Mouse (Mus musculus) left cerebral cortex, postnatal 25 days (tissue): Measurements from ENCODE around the gene Gcnt3. TPM values are rescaled to one million over a fixed set of nuclear protein-coding genes. Genes with fewer than 3 reads are reported as not detected.
"Not testable (repeated sequence)": the region's sequence is repeated elsewhere in the genome, so short reads cannot be mapped to it uniquely, and the experiment has no call there.

ENCODE experiments used
- DNase-seq, 2 experiments: peaks; one replicate each; pipeline ENCODE4 v3.0.0; 2022; ENCODE audit warnings: low spot score in 2 of 2, mixed read lengths in 1 of 2
- intact Hi-C: fragments of 180-260 bp; cut with DNase I; formaldehyde crosslinking; loops from one replicate; pipeline ENCODE4 v1.15.1; 2025
- total RNA-seq, 2 experiments: library from RNA; stranded (reverse); gene quantifications; 2 replicates each; pipeline ENCODE4 v1.2.3; 2021

Gcnt3 gene
- total RNA-seq, 2 experiments from 2014 or later, result not detected

- intact Hi-C loops, result no loop called here
- DNase-seq, result no peak
Observed at GRCm38 (mm10) chr9:70047839-70048238, 10.0 kb upstream of the Gcnt3 start.

- intact Hi-C loops, result no loop called here
Observed at GRCm38 (mm10) chr9:70046255-70046654, 8.4 kb upstream of the Gcnt3 start.

GRCm38 (mm10) chr9:70044865-70045264, 7.0 kb upstream of the Gcnt3 start:
- intact Hi-C loops, result no loop called here
- no peak for DNase-seq

More at GRCm38 (mm10) chr9:70046255-70046654, 8.4 kb upstream of the Gcnt3 start:
- DNase-seq, result no peak

- intact Hi-C loops, result no loop called here
- DNase-seq, result no peak
Observed at GRCm38 (mm10) chr9:70042935-70043334, 5.0 kb upstream of the Gcnt3 start.

GRCm38 (mm10) chr9:70042137-70042536, 4.2 kb upstream of the Gcnt3 start:
- intact Hi-C loops, result no loop called here
- DNase-seq, result no peak

- no peak for DNase-seq
- intact Hi-C loops, result no loop called here
Observed at GRCm38 (mm10) chr9:70040570-70040969, 2.7 kb upstream of the Gcnt3 start.

- intact Hi-C loops, result no loop called here
Observed at GRCm38 (mm10) chr9:70039597-70040385, 1.9 kb upstream of the Gcnt3 start.

GRCm38 (mm10) chr9:70036646-70037045, 1.2 kb downstream of the Gcnt3 start:
- intact Hi-C loops, result no loop called here
- DNase-seq, result no peak

More at GRCm38 (mm10) chr9:70039597-70040385, 1.9 kb upstream of the Gcnt3 start:
- no peak for DNase-seq

GRCm38 (mm10) chr9:70034702-70035101, 3.2 kb downstream of the Gcnt3 start:
- intact Hi-C loops, result no loop called here
- no peak for DNase-seq

GRCm38 (mm10) chr9:70033056-70033455, 4.8 kb downstream of the Gcnt3 start:
- intact Hi-C loops, result no loop called here
- no peak for DNase-seq

- intact Hi-C loops, result no loop called here
Observed at GRCm38 (mm10) chr9:70032167-70032566, 5.7 kb downstream of the Gcnt3 start.

GRCm38 (mm10) chr9:70025365-70026012, 12.4 kb downstream of the Gcnt3 start:
- no peak for DNase-seq
- intact Hi-C loops, result no loop called here

More at GRCm38 (mm10) chr9:70032167-70032566, 5.7 kb downstream of the Gcnt3 start:
- no peak for DNase-seq

- intact Hi-C loops, result loop anchor here (1.0 kb wide), 1 partner anchor 51 kb away; no protein-coding TSS in a partner anchor
- no peak for DNase-seq
Observed at GRCm38 (mm10) chr9:70024648-70025047, 13.2 kb downstream of the Gcnt3 start.

GRCm38 (mm10) chr9:70023615-70024014, 14.3 kb downstream of the Gcnt3 start:
- intact Hi-C loops, result loop anchor here (1.0 kb wide), 1 partner anchor 52 kb away; no protein-coding TSS in a partner anchor
- DNase-seq, result not testable (repeated sequence)

- no peak for DNase-seq
- intact Hi-C loops, result no loop called here
Observed at GRCm38 (mm10) chr9:70022083-70022482, 15.8 kb downstream of the Gcnt3 start.

GRCm38 (mm10) chr9:70021610-70022009, 16.3 kb downstream of the Gcnt3 start:
- intact Hi-C loops, result no loop called here
- no peak for DNase-seq

GRCm38 (mm10) chr9:70018879-70019278, 19.0 kb downstream of the Gcnt3 start:
- intact Hi-C loops, result loop anchor here (10.0 kb wide), 1 partner anchor 376 kb away; no protein-coding TSS in a partner anchor
- no peak for DNase-seq

- intact Hi-C loops, result loop anchor here (10.0 kb wide), 1 partner anchor 379 kb away; no protein-coding TSS in a partner anchor
- DNase-seq, result no peak
Observed at GRCm38 (mm10) chr9:70015632-70016031, 22.3 kb downstream of the Gcnt3 start.

- intact Hi-C loops, result loop anchor here (2.0 to 10.0 kb wide), 3 partner anchors 24 to 490 kb away; partner anchors contain the start of genes Bnip2 and Rnf111
Observed at GRCm38 (mm10) chr9:70012408-70012901, 25.4 kb downstream of the Gcnt3 start, which contains the start of gene Gtf2a2. Gene Gtf2a2 (plus strand): TSS chr9:70012550.

More at GRCm38 (mm10) chr9:70012408-70012901, 25.4 kb downstream of the Gcnt3 start, which contains the start of gene Gtf2a2:
- DNase-seq, result peak; percentile 91 to 93
